Mouse (Mus musculus) adipose tissue, adult 10 weeks (tissue): ENCODE data around the gene Tmf1. TPM values are rescaled to one million over a fixed set of nuclear protein-coding genes. Genes with fewer than 3 reads are reported as not detected.

Experiments
- polyA plus RNA-seq: library from polyadenylated mRNA; stranded (reverse); fragments of 350-450 nt; fragmentation: Illumina TruSeq; extraction: RNeasy Lipid Tissue Mini Kit (QIAGEN cat#74804); gene quantifications from one replicate; pipeline ENCODE4 v1.2.3, GENCODE M21; 2014; ENCODE audit warnings: low read depth, low replicate concordance

The Tmf1 gene
- 23.9 TPM for polyA plus RNA-seq

GRCm38 (mm10) chr6:97178491-97179366 is at the start of gene Tmf1:
Gene Tmf1 (minus strand): TSS chr6:97179122.

GRCm38 (mm10) chr6:97210191-97210961 is 31.5 kb upstream of the Tmf1 start, which contains the start of gene Arl6ip5:
Gene Arl6ip5 (plus strand): TSS chr6:97210689.

GRCm38 (mm10) chr6:97205439-97205885 is 26.5 kb upstream of the Tmf1 start, which contains the start of gene Uba3:
Gene Uba3 (minus strand): TSS chr6:97205647.

GRCm38 (mm10) chr6:97148383-97149251 is 30.3 kb downstream of the Tmf1 start, which contains the start of gene Eogt:
Gene Eogt (minus strand): TSS chr6:97149182.

Other genes starting within 250 kb of the Tmf1 start
- gene Fam19a4, start 118.7 kb downstream of the Tmf1 start, polyA plus RNA-seq, result not detected
- 12.0 TPM for gene Eogt, start 29.9 kb downstream of the Tmf1 start, polyA plus RNA-seq
- 43.9 TPM for gene Uba3, start 26.5 kb upstream of the Tmf1 start, polyA plus RNA-seq
- 72.7 TPM for gene Arl6ip5, start 31.6 kb upstream of the Tmf1 start, polyA plus RNA-seq
- gene Lmod3, start 73.6 kb upstream of the Tmf1 start, polyA plus RNA-seq, result not detected